Mouse (Mus musculus) limb, embryonic 15.5 days (tissue): ENCODE results near the gene Adgrl3. TPM values are rescaled to one million over a fixed set of nuclear protein-coding genes. Genes with fewer than 3 reads are reported as not detected.

ENCODE experiments used
- ATAC-seq: fragments of 200-750 bp; cut with Nextera tagmentation; 2 replicates; pipeline ENCODE4 v1.8.0; 2017; ENCODE audit warnings: low read depth, moderate TSS enrichment; ENCODE audit not compliant: insufficient number of reproducible peaks, low FRiP score, low TSS enrichment
- H3K27ac ChIP-seq: fragments of 300-500 bp; sonication (generic); 2 replicates; pipeline ENCODE4 v1.5.1; 2015; ENCODE audit warnings: moderate library complexity, mild to moderate bottlenecking, inconsistent platforms
- H3K27me3 ChIP-seq: fragments of 300-500 bp; sonication (generic); 2 replicates; pipeline ENCODE4 v1.6.1; 2015; ENCODE audit warnings: inconsistent platforms
- H3K36me3 ChIP-seq: fragments of 300-500 bp; sonication (generic); 2 replicates; pipeline ENCODE4 v1.6.1; 2015; ENCODE audit warnings: inconsistent platforms
- H3K4me1 ChIP-seq: fragments of 300-500 bp; sonication (generic); 2 replicates; pipeline ENCODE4 v1.6.1; 2015; ENCODE audit warnings: inconsistent platforms
- H3K4me2 ChIP-seq: fragments of 300-500 bp; sonication (generic); 2 replicates; pipeline ENCODE4 v1.6.1; 2015; ENCODE audit warnings: mild to moderate bottlenecking, inconsistent platforms
- H3K4me3 ChIP-seq: fragments of 300-500 bp; sonication (generic); 2 replicates; pipeline ENCODE4 v1.5.1; 2015; ENCODE audit warnings: mild to moderate bottlenecking, inconsistent platforms
- H3K9ac ChIP-seq: fragments of 300-500 bp; sonication (generic); 2 replicates; pipeline ENCODE4 v1.6.1; 2015; ENCODE audit warnings: inconsistent platforms
- H3K9me3 ChIP-seq: fragments of 300-500 bp; sonication (generic); 2 replicates; pipeline ENCODE4 v1.6.1; 2016; ENCODE audit warnings: inconsistent platforms
- WGBS: fragments of 180-500 bp; shearing (Covaris S2); methylation state at CpG from one replicate; pipeline ENCODE4 v1.1.7; 2015; 5-methylcytosine and 5-hydroxymethylcytosine counted together
- polyA plus RNA-seq: library from polyadenylated mRNA; unstranded; fragments of >200 nt; fragmentation: Nextera tagmentation; extraction: Ambion mirVana; gene quantifications from 2 replicates; pipeline ENCODE4 v1.2.1, GENCODE M21; 2015

The Adgrl3 gene
- 27.9 and 32.4 TPM in 2 replicates for polyA plus RNA-seq

DNA sequence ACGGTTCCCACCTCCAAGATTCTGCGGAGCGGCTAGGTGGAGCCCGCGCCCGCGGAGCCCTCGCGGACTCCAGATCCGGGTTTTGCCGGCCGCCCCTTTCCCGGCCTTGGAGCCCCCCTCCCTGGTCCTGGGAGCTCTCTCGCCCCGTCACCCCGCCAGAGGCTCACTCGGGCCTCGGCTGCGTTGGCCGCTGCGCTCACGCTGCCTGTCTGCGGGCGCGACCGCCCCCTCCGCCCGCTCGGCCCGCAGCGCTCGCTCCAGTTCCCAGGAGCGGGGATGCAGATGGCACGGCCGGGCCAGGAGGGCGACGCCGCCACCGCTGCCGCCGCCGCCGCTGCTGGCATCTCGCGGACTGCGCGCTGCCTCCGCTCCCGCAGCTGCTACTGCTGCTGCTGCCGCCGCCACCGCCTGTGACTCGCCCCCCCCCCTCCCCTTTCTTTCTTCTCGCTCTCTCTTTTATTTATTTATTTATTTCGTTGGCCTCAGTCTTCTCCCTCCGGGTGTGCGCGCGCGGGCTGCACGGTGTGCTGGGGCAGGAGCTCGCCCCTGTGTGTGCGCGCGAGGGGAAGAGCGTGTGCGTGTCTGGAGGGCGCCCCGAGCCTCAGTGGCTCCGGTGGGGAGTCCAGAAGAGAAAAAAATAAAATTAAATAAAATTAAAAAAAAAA, at the start of gene Adgrl3:
TSS of gene Adgrl3 (plus strand) at position 549 of the 665 bp plus-strand sequence.
- peak; percentile 84 for ATAC-seq
- no peaks in the 10 kb centered on the region for H3K9me3 ChIP-seq
- WGBS, result under 1% methylated on average over 54 of the region's 70 CpGs

DNA sequence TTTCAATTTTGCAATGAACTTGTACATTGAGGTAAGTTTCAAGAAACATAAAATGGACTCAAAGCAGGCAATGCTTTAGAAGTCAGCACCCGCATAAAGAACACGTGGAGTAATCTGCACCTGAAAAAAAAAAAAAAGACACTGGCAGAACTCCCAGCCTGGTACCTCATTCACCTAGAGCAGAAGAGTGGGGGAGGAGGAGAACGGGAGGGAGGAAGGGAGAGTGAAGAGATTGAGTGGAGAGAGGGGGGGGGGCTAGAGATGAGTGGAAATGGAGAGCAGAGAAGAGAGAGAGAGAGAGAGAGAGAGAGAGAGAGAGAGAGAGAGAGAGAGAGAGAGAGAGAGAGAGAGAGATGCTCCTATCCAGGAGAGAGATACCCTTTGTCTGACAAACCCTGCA, 772 bp upstream of the Adgrl3 start:
- Histone ChIP-seq H3K27ac (peak overlapping the region; percentile 95), H3K4me1 (peaks cover 21% of the 10 kb centered on the region), H3K4me2 (peak overlapping the region; percentile 90), H3K9me3 (no peaks in the 10 kb centered on the region), H3K9ac (no peak overlapping the region), H3K36me3 (no peaks in the 10 kb centered on the region), H3K4me3 (peak overlapping the region; percentile 72), H3K27me3 (no peaks in the 10 kb centered on the region)
- WGBS, result 1% methylated on average over 3 of the region's 3 CpGs
- no peak for ATAC-seq

More for the DNA sequence above, at the start of gene Adgrl3:
- peaks cover 25% of the 10 kb centered on the region for H3K4me1 ChIP-seq
- peak within 1 kb of the TSS; percentile 95 for H3K27ac ChIP-seq
- no peaks in the 10 kb centered on the region for H3K27me3 ChIP-seq
- H3K4me2 ChIP-seq, result peak within 1 kb of the TSS; percentile 90
- peak within 1 kb of the TSS; percentile 78 for H3K9ac ChIP-seq
- H3K36me3 ChIP-seq, result no peaks in the 10 kb centered on the region
- peak within 1 kb of the TSS; percentile 72 for H3K4me3 ChIP-seq

DNA sequence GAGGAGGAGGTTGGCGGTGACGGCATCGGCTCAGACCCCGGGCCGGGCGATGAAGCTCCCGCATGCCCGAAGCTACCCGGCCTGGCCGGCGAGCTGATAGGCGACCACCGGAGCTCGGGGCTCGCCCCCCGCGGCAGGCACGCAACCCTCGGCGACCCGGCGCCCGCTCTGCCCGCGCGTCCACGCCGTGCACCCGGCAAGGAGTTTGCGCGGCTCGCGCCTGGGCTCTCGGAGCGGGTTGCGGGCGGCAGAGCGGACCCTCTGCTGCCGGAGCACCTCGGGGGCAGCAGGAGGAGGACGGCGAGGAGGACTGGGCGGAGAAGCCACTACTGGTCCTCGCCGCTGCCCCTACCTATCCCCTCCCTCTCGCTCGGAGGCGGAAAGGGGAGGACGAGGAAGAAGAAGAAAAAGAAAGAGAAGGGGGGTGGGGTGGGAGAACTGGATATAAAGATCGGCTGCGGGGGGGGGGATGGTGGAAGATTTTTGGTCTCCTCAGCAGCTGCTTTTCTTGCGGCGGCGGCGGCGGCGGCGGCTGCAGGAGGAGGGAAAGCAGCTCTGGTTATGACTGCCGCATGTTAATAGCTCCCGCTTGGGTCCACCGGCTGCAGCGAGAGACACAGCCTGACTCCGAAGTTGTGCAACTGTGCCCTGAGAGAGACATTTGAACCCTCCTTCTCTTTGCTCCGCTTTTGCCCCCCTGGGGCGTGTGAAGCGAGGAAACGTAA, 505 bp downstream of the Adgrl3 start:
- H3K36me3 ChIP-seq, result no peaks in the 10 kb centered on the region
- peaks cover 27% of the 10 kb centered on the region for H3K4me1 ChIP-seq
- H3K9me3 ChIP-seq, result no peaks in the 10 kb centered on the region
- no peaks in the 10 kb centered on the region for H3K27me3 ChIP-seq
- peak overlapping the region; percentile 90 for H3K4me2 ChIP-seq
- ATAC-seq, result peak; percentile 48
- H3K9ac ChIP-seq, result peak overlapping the region; percentile 78
- WGBS, result under 1% methylated on average over 60 of the region's 67 CpGs
- H3K27ac ChIP-seq, result peak overlapping the region; percentile 95
- H3K4me3 ChIP-seq, result peak overlapping the region; percentile 72

DNA sequence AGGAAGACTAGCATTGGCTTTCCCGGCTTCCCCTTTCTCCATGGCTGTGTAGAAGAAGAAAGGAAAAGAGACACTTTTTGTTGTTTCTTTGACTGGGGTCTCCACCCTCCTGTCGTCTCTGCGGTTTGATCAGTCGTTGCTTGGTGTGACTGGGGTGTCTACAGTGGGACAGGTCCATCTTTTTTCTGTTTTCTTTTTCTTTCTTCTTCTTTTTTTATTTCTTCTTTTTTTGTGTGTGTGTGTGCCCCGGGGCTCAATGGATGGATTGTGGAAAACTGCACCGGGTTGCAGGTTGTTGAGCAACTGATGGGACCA, 1.0 kb downstream of the Adgrl3 start:
- no peak; the same call in 1 of the 2 replicates for ATAC-seq
- H3K27ac ChIP-seq, result peak overlapping the region; percentile 95
- no peaks in the 10 kb centered on the region for H3K9me3 ChIP-seq
- peaks cover 27% of the 10 kb centered on the region for H3K4me1 ChIP-seq
- H3K4me3 ChIP-seq, result peak overlapping the region; percentile 72
- H3K27me3 ChIP-seq, result no peaks in the 10 kb centered on the region
- H3K36me3 ChIP-seq, result no peaks in the 10 kb centered on the region
- WGBS, result under 1% methylated on average over 6 of the region's 6 CpGs
- H3K9ac ChIP-seq, result peak overlapping the region; percentile 78
- peak overlapping the region; percentile 90 for H3K4me2 ChIP-seq

DNA sequence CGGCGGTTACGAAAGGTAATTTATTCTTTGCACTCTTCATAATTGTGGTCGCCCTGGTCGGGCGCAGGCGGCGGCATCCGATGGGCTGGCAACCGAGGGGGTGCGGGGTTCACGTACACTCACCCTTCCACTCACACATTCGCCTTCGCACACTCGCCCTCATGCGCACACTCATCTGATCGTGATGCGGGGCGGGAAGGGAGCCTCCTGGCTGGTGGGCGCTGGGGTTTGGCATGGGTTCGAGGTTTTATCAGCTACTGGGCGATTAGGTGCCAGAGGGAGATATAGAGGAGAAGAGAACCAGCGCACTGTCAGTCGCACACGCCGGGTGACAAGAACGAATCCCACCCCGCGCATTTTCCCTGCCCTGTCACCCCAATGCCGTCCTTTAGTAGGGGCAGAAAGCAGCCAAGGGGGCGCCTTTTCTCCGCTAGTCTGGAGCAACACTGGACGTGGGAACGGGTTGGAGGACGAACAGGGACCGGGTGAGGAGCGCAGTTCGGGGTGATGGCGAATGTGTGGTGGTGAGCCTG, 1.5 kb downstream of the Adgrl3 start:
- peak overlapping the region; percentile 95 for H3K27ac ChIP-seq
- peak overlapping the region; percentile 78 for H3K9ac ChIP-seq
- H3K4me3 ChIP-seq, result peak overlapping the region; percentile 72
- H3K36me3 ChIP-seq, result no peaks in the 10 kb centered on the region
- no peak for ATAC-seq
- H3K9me3 ChIP-seq, result no peaks in the 10 kb centered on the region
- H3K27me3 ChIP-seq, result no peaks in the 10 kb centered on the region
- under 1% methylated on average over 39 of the region's 39 CpGs for WGBS
- H3K4me1 ChIP-seq, result peaks cover 27% of the 10 kb centered on the region
- peak overlapping the region; percentile 90 for H3K4me2 ChIP-seq

DNA sequence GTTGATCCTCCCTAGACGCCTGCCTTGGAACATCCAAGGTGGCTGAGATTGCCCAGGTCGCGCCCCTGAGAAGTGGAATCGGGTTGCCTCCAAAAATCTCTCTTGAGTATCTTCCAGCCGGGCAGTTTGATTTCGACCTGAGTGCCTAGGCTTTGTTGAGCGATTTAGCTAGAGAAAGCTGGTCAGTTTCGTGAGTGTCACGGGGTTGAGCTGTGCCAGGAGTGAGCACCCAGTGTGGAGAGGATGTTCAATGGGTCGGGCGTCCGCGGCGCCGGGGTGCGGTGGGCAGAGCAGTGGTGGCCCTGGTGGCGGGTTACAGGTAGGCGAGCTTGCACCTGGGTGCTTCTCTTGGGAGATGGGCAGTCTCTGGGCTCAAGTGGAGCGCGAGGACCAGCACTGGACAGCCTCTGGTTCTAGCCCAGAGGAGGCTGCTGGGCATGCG, 1.9 kb downstream of the Adgrl3 start:
- no peak for ATAC-seq
- Histone ChIP-seq H3K27ac (peak overlapping the region; percentile 95), H3K27me3 (no peaks in the 10 kb centered on the region), H3K9me3 (no peaks in the 10 kb centered on the region), H3K4me2 (peak overlapping the region; percentile 90), H3K36me3 (no peaks in the 10 kb centered on the region), H3K4me3 (peak overlapping the region; percentile 72), H3K4me1 (peaks cover 27% of the 10 kb centered on the region), H3K9ac (peak overlapping the region; percentile 78)
- 1% methylated on average over 21 of the region's 21 CpGs for WGBS

DNA sequence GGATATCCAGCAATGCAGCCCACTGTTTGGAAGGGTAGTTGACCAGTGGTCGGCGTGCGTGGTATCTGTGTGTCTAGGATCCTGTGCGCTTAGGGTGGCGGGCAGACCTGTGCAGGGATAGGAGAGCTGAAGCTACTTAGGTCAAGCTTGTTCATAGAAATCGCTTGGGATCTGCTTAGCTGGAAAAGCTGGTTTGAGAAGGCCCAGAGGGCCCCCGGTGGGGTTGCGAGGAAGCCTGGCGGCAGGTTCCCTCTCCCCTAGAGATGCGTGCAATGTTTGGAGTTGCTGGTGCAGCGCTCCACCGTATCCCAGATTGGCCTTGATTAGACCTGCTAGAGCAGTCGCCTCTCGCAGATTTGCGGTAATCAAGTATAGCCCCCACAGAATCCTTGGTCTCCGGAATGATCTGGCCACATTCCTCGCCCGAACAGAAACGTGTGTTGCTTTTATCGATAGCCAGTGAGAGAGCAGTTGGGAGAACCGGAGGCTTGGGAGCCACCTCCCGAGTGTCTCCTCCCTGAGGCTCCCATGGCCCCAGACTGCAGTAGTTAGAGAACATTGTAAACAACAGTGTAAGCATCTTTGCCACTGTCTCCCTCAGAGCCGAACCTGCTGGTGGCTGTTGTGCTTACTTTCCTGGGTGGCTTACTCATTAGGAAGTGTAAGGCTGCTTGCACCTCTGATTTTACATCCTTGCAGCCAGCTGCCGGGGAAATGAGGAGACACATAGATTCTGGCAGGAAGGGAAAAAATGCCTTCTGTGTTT, 2.6 kb downstream of the Adgrl3 start:
- H3K4me3 ChIP-seq, result peak overlapping the region; percentile 72
- peak overlapping the region; percentile 90 for H3K4me2 ChIP-seq
- H3K9ac ChIP-seq, result peak overlapping the region; percentile 78
- ATAC-seq, result no peak
- WGBS, result under 1% methylated on average over 24 of the region's 24 CpGs
- peaks cover 27% of the 10 kb centered on the region for H3K4me1 ChIP-seq
- no peak overlapping the region; the same call in 1 of the 2 replicates for H3K27ac ChIP-seq
- no peaks in the 10 kb centered on the region for H3K27me3 ChIP-seq
- H3K9me3 ChIP-seq, result no peaks in the 10 kb centered on the region
- no peaks in the 10 kb centered on the region for H3K36me3 ChIP-seq

DNA sequence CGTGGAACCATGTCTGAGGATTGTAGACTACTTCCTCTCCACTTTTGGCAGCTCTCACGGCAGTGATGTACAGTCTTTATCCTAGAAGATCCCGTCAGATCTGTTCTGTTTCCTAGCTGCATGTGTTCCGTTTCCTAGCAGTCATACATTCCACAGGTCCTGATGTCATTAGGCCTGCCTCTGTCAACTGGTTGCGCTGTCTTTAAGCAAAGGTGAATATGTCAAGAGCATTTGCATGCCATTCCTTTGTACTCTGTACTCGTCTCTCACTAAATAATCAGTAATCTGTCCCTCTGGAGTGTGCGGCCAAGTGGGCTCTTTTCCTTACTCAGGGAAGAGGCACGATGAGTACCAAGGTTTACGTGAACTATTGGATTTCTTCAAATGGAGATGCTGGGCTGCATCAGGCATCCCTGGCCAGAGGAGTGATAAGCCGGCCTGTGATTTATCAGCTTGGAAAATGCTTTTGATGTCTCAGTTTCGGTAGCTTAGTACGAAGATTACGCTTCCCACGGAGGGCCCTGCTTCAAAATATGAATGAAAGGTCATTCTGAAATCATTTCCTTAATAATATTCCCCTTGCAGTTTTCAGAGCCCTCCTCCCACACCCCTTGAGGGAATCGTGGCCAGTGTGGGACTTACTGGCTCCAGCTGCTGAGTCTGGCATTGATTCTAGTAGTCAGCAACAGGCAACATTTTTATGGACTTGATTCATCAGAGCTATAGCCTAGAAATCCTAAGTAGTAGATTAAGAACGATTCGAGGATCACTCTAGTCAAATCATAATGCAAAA, 4.2 kb downstream of the Adgrl3 start:
- no peak overlapping the region for H3K9ac ChIP-seq
- peak overlapping the region; percentile 21 for H3K4me2 ChIP-seq
- no peaks in the 10 kb centered on the region for H3K36me3 ChIP-seq
- no peak overlapping the region for H3K27ac ChIP-seq
- 35% methylated on average over 17 of the region's 17 CpGs for WGBS
- H3K4me1 ChIP-seq, result peaks cover 27% of the 10 kb centered on the region
- no peaks in the 10 kb centered on the region for H3K27me3 ChIP-seq
- peak overlapping the region; percentile 12; the same call in 1 of the 2 replicates for H3K4me3 ChIP-seq
- H3K9me3 ChIP-seq, result no peaks in the 10 kb centered on the region
- no peak for ATAC-seq

DNA sequence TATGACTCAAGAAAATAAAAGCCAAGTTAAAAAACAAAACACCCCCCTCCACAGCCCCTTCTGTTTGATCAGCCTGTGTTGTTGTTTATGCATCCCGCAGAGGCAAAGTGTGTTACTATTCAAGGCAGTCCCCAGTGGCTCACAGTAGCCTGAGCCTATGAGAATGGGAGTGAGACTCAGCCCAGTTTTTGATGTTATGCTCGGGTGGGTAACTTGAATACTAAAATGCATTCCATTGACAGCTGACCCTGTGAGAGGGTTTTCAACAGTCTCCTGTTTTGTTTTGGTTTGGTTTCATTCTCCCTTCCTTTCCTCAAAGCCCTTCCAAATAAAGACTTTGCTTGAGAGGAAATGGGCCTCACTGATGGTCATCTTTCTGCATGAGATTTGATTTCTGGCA, 8.9 kb downstream of the Adgrl3 start:
- no peak for ATAC-seq
- Histone ChIP-seq H3K9ac (no peak overlapping the region), H3K27ac (no peak overlapping the region), H3K4me3 (no peak overlapping the region), H3K36me3 (peaks cover 3% of the 10 kb centered on the region; the same call in 1 of the 2 replicates), H3K4me1 (peaks cover 9% of the 10 kb centered on the region), H3K4me2 (no peak overlapping the region), H3K27me3 (no peaks in the 10 kb centered on the region), H3K9me3 (no peaks in the 10 kb centered on the region)
- WGBS, result 35% methylated on average over 2 of the region's 2 CpGs

DNA sequence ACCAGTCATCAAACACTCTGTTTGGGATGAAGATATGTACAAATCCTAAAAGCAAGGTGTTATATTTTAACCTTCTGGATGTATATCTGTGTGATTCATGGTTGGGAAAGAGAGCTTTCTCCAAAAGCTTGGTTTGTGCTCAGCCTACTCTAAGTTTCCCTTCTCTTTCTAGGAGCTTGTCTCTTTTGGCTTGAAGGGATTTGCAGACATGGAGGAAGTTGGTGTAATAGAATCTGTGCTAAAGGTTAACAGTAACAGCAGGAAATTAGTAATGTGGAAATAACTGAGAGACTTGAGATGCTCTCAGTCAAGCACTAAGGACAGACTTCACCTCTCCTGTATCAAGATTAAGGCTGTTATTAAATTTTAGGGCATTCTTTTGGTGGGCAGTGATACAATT, 17.2 kb downstream of the Adgrl3 start:
- no peaks in the 10 kb centered on the region for H3K36me3 ChIP-seq
- no peak for ATAC-seq
- H3K9ac ChIP-seq, result no peak overlapping the region
- H3K4me3 ChIP-seq, result no peak overlapping the region
- H3K27ac ChIP-seq, result no peak overlapping the region
- H3K4me2 ChIP-seq, result no peak overlapping the region
- no peaks in the 10 kb centered on the region for H3K4me1 ChIP-seq
- H3K9me3 ChIP-seq, result no peaks in the 10 kb centered on the region
- H3K27me3 ChIP-seq, result no peaks in the 10 kb centered on the region

DNA sequence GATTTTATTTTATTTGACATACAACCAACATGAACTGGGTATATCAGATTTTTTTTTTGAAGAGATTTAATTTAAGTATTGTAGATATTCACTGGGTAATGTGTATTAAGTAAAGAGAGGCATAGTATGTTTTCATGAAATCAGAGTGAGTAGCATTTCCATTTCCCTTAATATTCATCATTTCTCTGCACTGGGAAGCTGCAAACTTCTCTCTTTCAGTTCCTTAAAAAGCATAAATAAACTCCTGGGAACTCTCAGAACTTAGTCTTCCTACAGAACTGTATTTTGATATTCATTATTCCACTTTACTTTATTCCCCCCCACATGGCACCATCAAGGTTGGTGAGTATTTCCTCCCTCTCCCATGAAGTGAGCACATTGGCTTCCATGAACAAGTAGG, 23.9 kb downstream of the Adgrl3 start:
- no peak overlapping the region for H3K4me2 ChIP-seq
- H3K9me3 ChIP-seq, result no peaks in the 10 kb centered on the region
- H3K36me3 ChIP-seq, result no peaks in the 10 kb centered on the region
- ATAC-seq, result no peak
- no peak overlapping the region for H3K9ac ChIP-seq
- no peak overlapping the region for H3K27ac ChIP-seq
- no peaks in the 10 kb centered on the region for H3K27me3 ChIP-seq
- no peak overlapping the region for H3K4me3 ChIP-seq
- H3K4me1 ChIP-seq, result no peaks in the 10 kb centered on the region
